Mouse (Mus musculus) left cerebral cortex, postnatal 10 days (tissue): ENCODE results near the gene Cyfip2. TPM values are rescaled to one million over a fixed set of nuclear protein-coding genes. Genes with fewer than 3 reads are reported as not detected.

ENCODE experiments used
- DNase-seq, 2 experiments: peaks; one replicate each; pipeline ENCODE4 v3.0.0; 2021 to 2022; ENCODE audit warnings: low spot score in 2 of 2, mixed read lengths in 1 of 2; ENCODE audit errors: extremely low spot score in 1 of 2
- intact Hi-C: fragments of 180-260 bp; cut with DNase I; formaldehyde crosslinking; loops from one replicate; pipeline ENCODE4 v1.15.1; 2025
- microRNA-seq: library from miRNA; unstranded; fragments of <30 nt; microRNA quantifications from one replicate; pipeline ENCODE4 v1.2.0, GENCODE M21; 2022
- total RNA-seq, 2 experiments: library from RNA; stranded (reverse); gene quantifications; 2 replicates each; pipeline ENCODE4 v1.2.3; 2021

Gene Cyfip2
- total RNA-seq, 2 experiments from 2014 or later, result 303 to 311 TPM

DNA sequence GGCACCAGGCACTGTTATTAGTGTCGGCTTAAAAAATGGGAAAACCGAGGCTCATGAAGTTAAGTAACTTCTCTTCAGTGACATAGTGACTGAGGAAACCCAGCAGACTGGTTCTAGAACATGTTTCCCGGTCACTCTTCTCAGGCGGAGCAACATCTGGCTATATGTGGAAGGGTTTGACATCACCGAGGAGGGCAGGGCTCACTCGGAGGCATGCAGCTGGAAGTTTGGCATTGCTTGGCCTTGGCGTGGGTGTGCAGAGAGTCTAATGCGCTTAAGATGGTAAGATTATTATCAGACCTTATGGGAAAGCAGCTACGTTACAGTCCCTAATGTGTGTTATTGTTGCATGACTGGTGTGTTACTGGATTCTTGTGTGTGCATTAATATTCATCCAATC lies 140.5 kb downstream of the Cyfip2 start:
- no peak for DNase-seq
- intact Hi-C loops, result no loop called here

DNA sequence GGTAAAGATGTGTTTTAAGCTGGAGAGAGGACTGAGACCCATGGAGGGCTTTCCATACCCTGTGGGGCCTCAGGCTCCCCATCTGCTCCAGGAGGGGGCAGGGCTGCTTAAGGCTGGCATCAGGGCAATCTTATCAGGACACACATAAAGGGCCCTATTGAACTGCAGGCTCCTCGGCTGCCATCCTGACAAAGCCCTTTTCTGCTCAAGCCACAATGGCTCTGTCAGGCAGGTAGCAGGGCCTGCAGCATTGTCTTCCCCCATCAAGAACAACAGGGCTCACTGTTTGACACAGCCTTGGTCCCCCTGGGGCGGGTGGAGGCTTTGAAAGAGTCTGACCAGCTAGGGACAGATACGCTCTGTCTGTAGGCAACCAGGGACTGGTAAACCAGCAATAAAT lies 142.8 kb downstream of the Cyfip2 start:
- intact Hi-C loops, result no loop called here
- DNase-seq, result no peak

DNA sequence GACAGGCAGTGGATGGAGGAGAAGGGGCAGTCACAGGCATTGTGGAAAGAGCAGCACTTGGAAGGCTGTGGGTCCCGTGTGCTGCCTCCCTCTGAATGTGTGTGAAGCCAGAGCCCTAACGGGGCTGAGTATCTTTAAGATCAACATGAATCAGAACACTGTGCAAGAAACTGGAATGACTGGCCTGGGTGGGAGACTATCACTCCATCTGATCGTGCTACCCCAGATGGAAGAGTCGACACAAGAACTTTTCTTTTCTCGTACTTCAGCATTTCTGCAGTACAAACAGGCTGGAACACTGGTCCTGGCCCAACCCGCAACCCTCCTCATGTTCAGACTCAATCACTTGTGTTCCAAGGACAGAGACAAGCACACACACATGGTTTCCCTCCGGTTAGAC lies 144.2 kb downstream of the Cyfip2 start:
- no peak for DNase-seq
- intact Hi-C loops, result no loop called here

DNA sequence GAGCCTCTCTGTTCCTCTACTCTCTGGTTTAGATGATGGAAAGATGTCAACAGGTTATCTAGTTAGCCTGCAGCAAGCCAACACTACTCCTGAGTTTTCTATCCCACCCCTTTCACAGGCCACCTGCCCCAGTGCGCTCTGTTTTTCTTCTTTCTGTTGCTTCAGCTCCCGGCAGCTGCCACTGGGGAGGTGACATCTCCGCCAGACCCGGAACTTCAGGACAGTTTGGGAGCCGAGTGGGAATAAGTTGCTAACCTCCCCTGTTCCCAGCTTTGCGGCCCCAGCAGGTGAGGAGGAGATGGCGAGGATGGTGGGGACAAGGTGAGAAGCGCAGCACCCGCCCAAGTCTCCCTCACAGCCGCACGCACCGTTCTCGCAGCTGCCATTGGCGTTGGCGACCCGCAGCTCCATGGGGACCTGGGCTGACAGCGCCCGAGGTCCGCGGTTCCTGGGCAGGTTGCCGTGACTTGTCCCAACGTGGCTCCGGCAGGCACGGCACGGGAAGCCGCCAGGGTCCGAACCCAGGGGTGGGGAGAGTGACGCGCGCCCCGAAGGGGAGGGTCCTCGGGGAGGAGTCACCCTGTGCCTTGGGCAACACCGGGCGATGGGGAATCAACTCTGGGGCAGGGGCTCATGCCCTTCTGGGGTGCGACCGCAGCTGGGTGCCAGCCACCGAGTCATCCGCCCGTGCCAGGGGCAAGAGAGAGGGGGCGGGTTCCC lies 146.6 kb downstream of the Cyfip2 start, which contains the start of gene Nipal4:
TSS of gene Nipal4 (minus strand) at position 643 of the 720 bp plus-strand sequence.
- intact Hi-C loops, result no loop called here
- DNase-seq, result peak in 1 of 2 experiments; percentile 36

DNA sequence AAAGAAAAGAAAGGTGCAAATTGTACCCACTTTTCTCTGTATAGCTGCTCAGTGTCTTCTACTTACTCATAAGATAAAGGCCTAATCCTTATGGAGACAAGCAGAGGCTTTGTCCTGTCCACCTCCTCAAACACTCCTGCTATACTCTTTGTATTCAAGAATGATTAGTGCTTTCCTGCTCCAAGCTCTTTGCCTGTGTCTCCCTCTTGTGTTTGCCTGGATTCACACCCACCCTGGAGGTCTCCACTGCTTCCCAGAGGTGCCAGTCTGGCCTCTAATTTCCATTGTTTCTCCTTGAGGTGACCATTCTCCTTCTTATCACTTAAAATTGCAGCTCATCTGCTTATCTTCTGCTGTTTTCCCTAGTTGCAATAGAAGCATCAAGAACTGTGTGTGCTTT lies 155.2 kb downstream of the Cyfip2 start:
- DNase-seq, result no peak
- intact Hi-C loops, result no loop called here

DNA sequence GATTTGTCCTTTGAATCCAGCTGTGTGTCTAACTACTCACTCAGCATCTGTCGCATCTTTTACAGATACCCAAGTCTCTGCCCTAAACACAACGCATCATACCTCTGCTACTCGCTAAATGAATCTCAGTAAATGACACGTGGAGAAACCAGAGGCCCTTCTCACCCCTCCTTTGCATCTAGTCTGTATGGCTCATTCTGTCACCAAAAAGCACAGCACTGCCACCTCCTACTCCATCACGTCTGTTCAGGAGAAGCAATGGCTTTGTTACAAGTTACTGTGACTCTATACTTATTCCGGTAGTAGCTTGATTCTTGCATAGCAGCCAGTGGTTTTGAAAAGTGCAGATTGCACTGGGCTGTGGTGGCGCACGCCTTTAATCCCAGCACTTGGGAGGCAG lies 155.7 kb downstream of the Cyfip2 start:
- DNase-seq, result no peak
- intact Hi-C loops, result no loop called here

DNA sequence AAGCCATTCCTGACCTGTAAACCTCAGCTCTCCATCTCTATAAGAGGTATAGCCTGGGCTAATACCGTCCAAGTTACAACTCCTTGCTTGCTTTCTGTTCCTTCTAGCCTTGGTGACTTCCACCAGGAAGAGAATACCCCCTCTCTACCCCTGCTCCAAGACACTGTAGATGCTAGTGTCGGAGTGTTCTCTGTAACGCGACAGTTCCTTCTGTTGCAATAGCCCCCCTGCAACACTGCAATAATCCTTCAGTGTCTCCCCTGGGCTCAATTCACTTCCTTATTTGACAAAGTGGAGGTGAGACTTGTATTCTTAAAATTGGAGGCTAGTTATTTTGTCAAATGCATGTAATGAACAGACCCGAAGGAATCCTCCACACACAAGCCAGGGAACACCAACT lies 166.0 kb downstream of the Cyfip2 start:
- no peak for DNase-seq
- intact Hi-C loops, result no loop called here

DNA sequence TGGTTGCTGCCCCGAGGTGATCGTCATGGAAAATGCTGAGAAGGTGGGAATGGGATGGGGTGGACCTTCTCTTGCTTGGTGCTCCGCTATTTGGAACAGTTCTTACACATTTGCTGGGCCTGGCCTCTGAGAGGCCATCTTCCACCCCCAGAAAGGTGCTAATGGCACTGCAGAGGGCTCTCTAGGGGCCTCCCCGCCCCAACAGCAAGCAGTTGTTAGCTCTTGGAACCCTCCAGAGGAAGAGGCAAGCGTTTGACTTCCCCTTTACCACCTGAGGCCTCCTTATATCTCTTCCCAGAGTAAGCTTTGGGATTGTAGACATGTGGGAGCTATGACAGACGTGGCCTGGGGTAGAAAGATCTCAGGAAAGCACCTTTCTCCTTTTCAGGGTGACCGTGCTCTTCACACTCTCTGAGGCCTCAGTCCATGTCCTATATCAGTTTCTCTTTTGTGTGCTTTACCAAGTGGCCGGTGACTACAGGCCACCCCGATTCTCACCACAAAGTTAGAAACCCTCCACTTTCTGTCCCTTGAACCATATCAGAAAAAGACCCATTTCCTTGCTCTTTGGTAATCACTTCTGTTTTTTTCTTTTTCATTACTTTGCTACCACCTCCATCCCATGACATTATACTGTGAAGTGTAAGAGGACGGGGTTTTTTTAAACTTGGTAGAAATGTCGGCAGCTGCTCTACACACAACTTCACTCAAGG lies 167.3 kb downstream of the Cyfip2 start:
- intact Hi-C loops, result no loop called here

More for the DNA sequence above, 167.3 kb downstream of the Cyfip2 start:
- DNase-seq, result no peak

Small RNAs within 50 kb of the gene (microRNA-seq; reads per million reads assigned to microRNA genes)
- not detected for gene Mir7239

Other genes with a start within 250 kb of the Cyfip2 start
- gene Nipal4, start 146.4 kb downstream of the Cyfip2 start, total RNA-seq, result 1 to 10 TPM in 1 of 2 experiments, under 1 TPM in 1; 0.53 to 1.3 TPM
- 10 to 100 TPM in 1 of 2 experiments, 1 to 10 TPM in 1; 9.6 to 10.0 TPM for gene Fndc9, start 77.3 kb downstream of the Cyfip2 start, total RNA-seq
- gene Itk, start 76.7 kb upstream of the Cyfip2 start, total RNA-seq, result under 1 TPM; 0.34 to 0.41 TPM
- gene Fam71b, start 83.7 kb upstream of the Cyfip2 start, total RNA-seq, result not detected
- 10 to 100 TPM; 31.5 to 33.6 TPM for gene Med7, start 124.1 kb upstream of the Cyfip2 start, total RNA-seq
- gene Havcr2, start 142.1 kb upstream of the Cyfip2 start, total RNA-seq, result 1 to 10 TPM in 1 of 2 experiments, under 1 TPM in 1; 0.87 to 1.5 TPM
- not detected for gene Gm12169, start 211.4 kb upstream of the Cyfip2 start, total RNA-seq